Comparison of ENCODE assay signal across 45 mouse cellular contexts in the genomic region with DNA sequence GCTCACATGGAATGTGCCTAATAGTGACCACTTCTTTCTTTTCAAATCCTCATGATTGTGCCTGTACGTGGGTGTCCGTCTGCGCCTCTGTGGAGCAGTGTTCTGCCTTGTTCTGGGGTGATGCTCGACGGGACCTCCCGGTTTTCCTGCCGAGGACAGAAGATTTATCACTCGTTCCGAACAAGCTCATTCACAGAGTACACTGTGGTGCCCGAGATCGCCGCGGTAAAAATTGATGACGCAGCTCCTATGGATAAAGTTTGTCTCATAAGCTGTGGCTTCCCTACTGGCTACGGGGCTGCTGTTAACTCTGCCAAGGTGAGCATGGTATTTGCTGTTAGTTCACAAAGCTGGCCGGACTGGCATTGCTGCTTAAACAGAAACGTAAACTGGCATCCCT. TPM values are rescaled to one million over a fixed set of nuclear protein-coding genes. Genes with fewer than 3 reads are reported as not detected.
"Had no signal": no experiment of that assay in that cellular context is flagged by ENCODE, and none has a peak within 500 bp of the region (broad histone marks: within the 10 kb centered on the region; RNA-seq: fewer than 3 reads in every experiment).

No protein-coding gene starts in this region.

- H3K4me1 ChIP-seq: limb, embryonic 10.5 days; limb, embryonic 12.5 days; limb, embryonic 13.5 days; limb, embryonic 15.5 days; liver, embryonic 12.5 days; liver, embryonic 13.5 days; liver, embryonic 15.5 days; lung, embryonic 15.5 days; megakaryocyte, embryonic 14.5 days; midbrain, embryonic 10.5 days; midbrain, embryonic 12.5 days; midbrain, embryonic 13.5 days; midbrain, embryonic 15.5 days; neural tube, embryonic 12.5 days had no signal

- H3K9me3 ChIP-seq: limb, embryonic 10.5 days; limb, embryonic 12.5 days; limb, embryonic 13.5 days; limb, embryonic 15.5 days; liver, embryonic 12.5 days; liver, embryonic 13.5 days; liver, embryonic 15.5 days; lung, embryonic 15.5 days; megakaryocyte, embryonic 14.5 days; midbrain, embryonic 12.5 days; midbrain, embryonic 13.5 days; midbrain, embryonic 15.5 days; neural tube, embryonic 12.5 days had no signal

- H3K27ac ChIP-seq: limb, embryonic 10.5 days; limb, embryonic 12.5 days; limb, embryonic 13.5 days; limb, embryonic 15.5 days; liver, embryonic 12.5 days; liver, embryonic 13.5 days; liver, embryonic 14.5 days; liver, embryonic 15.5 days; lung, embryonic 15.5 days; macrophage; midbrain, embryonic 10.5 days; midbrain, embryonic 12.5 days; midbrain, embryonic 13.5 days; midbrain, embryonic 15.5 days; neural tube, embryonic 12.5 days had no signal

- ATAC-seq: liver, embryonic 12.5 days; liver, postnatal 0 days; lung, postnatal 0 days; midbrain, embryonic 13.5 days; midbrain, embryonic 15.5 days; midbrain, embryonic 16.5 days had no signal

- H3K4me2 ChIP-seq: limb, embryonic 12.5 days; limb, embryonic 13.5 days; limb, embryonic 15.5 days; liver, embryonic 11.5 days; liver, embryonic 12.5 days; liver, embryonic 13.5 days; liver, embryonic 15.5 days; lung, embryonic 14.5 days; lung, embryonic 15.5 days; midbrain, embryonic 11.5 days; midbrain, embryonic 12.5 days; midbrain, embryonic 13.5 days; midbrain, embryonic 15.5 days; neural tube, embryonic 12.5 days had no signal

- H3K27me3 ChIP-seq: limb, embryonic 12.5 days; limb, embryonic 13.5 days; limb, embryonic 15.5 days; liver, embryonic 12.5 days; liver, embryonic 13.5 days; liver, embryonic 15.5 days; lung, embryonic 15.5 days; megakaryocyte, embryonic 14.5 days; midbrain, embryonic 12.5 days; midbrain, embryonic 13.5 days; midbrain, embryonic 15.5 days; neural tube, embryonic 12.5 days had no signal

- H3K36me3 ChIP-seq: limb, embryonic 10.5 days; limb, embryonic 12.5 days; limb, embryonic 13.5 days; limb, embryonic 15.5 days; liver, embryonic 12.5 days; liver, embryonic 13.5 days; liver, embryonic 15.5 days; lung, embryonic 15.5 days; midbrain, embryonic 10.5 days; midbrain, embryonic 12.5 days; midbrain, embryonic 13.5 days; midbrain, embryonic 15.5 days; neural tube, embryonic 12.5 days had no signal

- H3K9ac ChIP-seq: limb, embryonic 12.5 days; limb, embryonic 13.5 days; limb, embryonic 15.5 days; liver, embryonic 12.5 days; liver, embryonic 13.5 days; liver, embryonic 14.5 days; liver, embryonic 15.5 days; liver, postnatal 0 days; lung, embryonic 14.5 days; lung, embryonic 15.5 days; midbrain, embryonic 12.5 days; midbrain, embryonic 13.5 days; midbrain, embryonic 15.5 days; neural tube, embryonic 12.5 days had no signal

- H3K4me3 ChIP-seq: limb, embryonic 10.5 days; limb, embryonic 12.5 days; limb, embryonic 13.5 days; limb, embryonic 15.5 days; liver, embryonic 12.5 days; liver, embryonic 13.5 days; liver, embryonic 15.5 days; lung, embryonic 15.5 days; megakaryocyte, embryonic 14.5 days; midbrain, embryonic 10.5 days; midbrain, embryonic 12.5 days; midbrain, embryonic 13.5 days; midbrain, embryonic 15.5 days; myocyte; neural tube, embryonic 12.5 days had no signal

- DNase-seq: left cerebral cortex, postnatal 4 days; liver; liver, embryonic 13.5 days; liver, postnatal 0 days; lung, adult 18-20 months; lung, adult 2 months; lung, embryonic 14.5 days; lung, postnatal 10 days; lung, postnatal 14 days; lung, postnatal 36 days; lung, postnatal 4 days; midbrain, embryonic 14.5 days had no signal

RNA-seq across cellular contexts. Expression of a gene that starts 11.9 kb away (rescaled TPM):
- total RNA-seq: left cerebral cortex, postnatal 10 days; left cerebral cortex, postnatal 14 days; left cerebral cortex, postnatal 25 days; left cerebral cortex, postnatal 36 days; left cerebral cortex, postnatal 4 days; liver, adult 2 months; megakaryocyte progenitor cell, adult 5-6 weeks; megakaryocyte, adult 5-6 weeks; megakaryocyte-erythroid progenitor cell, adult 5-6 weeks; midbrain, postnatal 0 days; monocyte, adult 5-6 weeks had no signal
- polyA plus RNA-seq: limb, embryonic 10.5 days; limb, embryonic 11.5 days; limb, embryonic 12.5 days; limb, embryonic 13.5 days; liver, adult 2 months; liver, embryonic 11.5 days; liver, embryonic 12.5 days; liver, embryonic 13.5 days; liver, embryonic 14.5 days; liver, embryonic 15.5 days; liver, embryonic 16.5 days; liver, postnatal 0 days; macrophage; midbrain, embryonic 10.5 days; midbrain, embryonic 11.5 days; midbrain, embryonic 12.5 days; midbrain, embryonic 13.5 days; midbrain, embryonic 14.5 days; midbrain, embryonic 15.5 days; midbrain, embryonic 16.5 days; midbrain, postnatal 0 days; myocyte; neural tube, embryonic 11.5 days; neural tube, embryonic 12.5 days had no signal

RNA-seq across cellular contexts. Expression of a gene that starts 16.6 kb away (rescaled TPM):
- total RNA-seq: left cerebral cortex, postnatal 10 days; left cerebral cortex, postnatal 25 days; left cerebral cortex, postnatal 36 days; liver, adult 2 months; megakaryocyte progenitor cell, adult 5-6 weeks; megakaryocyte, adult 5-6 weeks; megakaryocyte-erythroid progenitor cell, adult 5-6 weeks; monocyte, adult 5-6 weeks had no signal
- polyA plus RNA-seq: lung, adult 2 months; macrophage; midbrain, embryonic 14.5 days; midbrain, embryonic 15.5 days; myocyte had no signal
